Mouse (Mus musculus) heart, embryonic 11.5 days (tissue): ENCODE results near the gene 1700025F22Rik. TPM values are rescaled to one million over a fixed set of nuclear protein-coding genes. Genes with fewer than 3 reads are reported as not detected.
"Not testable (repeated sequence)": the region's sequence is repeated elsewhere in the genome, so short reads cannot be mapped to it uniquely, and the experiment has no call there.

Experiments used
- ATAC-seq: fragments of 200-750 bp; cut with Nextera tagmentation; replicated peaks from 2 replicates; pipeline ENCODE4 v1.8.0; 2017; ENCODE audit warnings: moderate library complexity; ENCODE audit not compliant: insufficient number of reproducible peaks, low FRiP score, low TSS enrichment
- H3K27ac ChIP-seq: fragments of 300-500 bp; sonication (generic); 2 replicates; pipeline ENCODE4 v1.5.1; 2014; ENCODE audit warnings: mild to moderate bottlenecking, low read depth, low read length
- H3K27me3 ChIP-seq: fragments of 300-500 bp; sonication (generic); 2 replicates; pipeline ENCODE4 v1.6.1; 2014; ENCODE audit warnings: mild to moderate bottlenecking, low read length, mixed read lengths; ENCODE audit not compliant: control insufficient read depth, insufficient read depth
- H3K36me3 ChIP-seq: fragments of 300-500 bp; sonication (generic); 2 replicates; pipeline ENCODE4 v1.6.1; 2014; ENCODE audit warnings: mild to moderate bottlenecking, low read length, moderate library complexity, mixed read lengths; ENCODE audit not compliant: control insufficient read depth, insufficient read depth
- H3K4me1 ChIP-seq: fragments of 300-500 bp; sonication (generic); 2 replicates; pipeline ENCODE4 v1.6.1; 2014; ENCODE audit warnings: low read length; ENCODE audit not compliant: control insufficient read depth, insufficient read depth
- H3K4me2 ChIP-seq: fragments of 300-500 bp; sonication (generic); 2 replicates; pipeline ENCODE4 v1.6.1; 2014; ENCODE audit warnings: mild to moderate bottlenecking, moderate library complexity
- H3K4me3 ChIP-seq: fragments of 300-500 bp; sonication (generic); 2 replicates; pipeline ENCODE4 v1.5.1; 2014; ENCODE audit warnings: low read depth, low read length
- H3K9ac ChIP-seq: fragments of 300-500 bp; sonication (generic); 2 replicates; pipeline ENCODE4 v1.6.1; 2014; ENCODE audit warnings: mild to moderate bottlenecking, low read depth, low read length, moderate library complexity
- H3K9me3 ChIP-seq: fragments of 300-500 bp; sonication (generic); replicated peaks from 2 replicates; pipeline ENCODE4 v1.6.1; 2016; ENCODE audit warnings: low read length; ENCODE audit not compliant: control insufficient read depth
- WGBS: fragments of 180-500 bp; shearing (Covaris S2); extraction: QIAGEN DNeasy Blood & Tissue Kit; methylation state at CpG from one replicate; pipeline ENCODE4 v1.1.7; 2014; ENCODE audit not compliant: insufficient replicate concordance; 5-methylcytosine and 5-hydroxymethylcytosine counted together
- polyA plus RNA-seq: library from polyadenylated mRNA; unstranded; fragments of >200 nt; fragmentation: Nextera tagmentation; extraction: Ambion mirVana; gene quantifications from 2 replicates; pipeline ENCODE4 v1.2.1, GENCODE M21; 2014

Gene 1700025F22Rik
- polyA plus RNA-seq = not detected in 2 replicates

- Histone ChIP-seq H3K4me3 (no peak within 1 kb of the TSS), H3K9ac (no peak within 1 kb of the TSS), H3K4me2 (no peak within 1 kb of the TSS), H3K9me3 (no peaks in the 10 kb centered on the region), H3K27ac (no peak within 1 kb of the TSS), H3K27me3 (no peaks in the 10 kb centered on the region), H3K4me1 (no peaks in the 10 kb centered on the region), H3K36me3 (no peaks in the 10 kb centered on the region)
- ATAC-seq = no peak
- 29% methylated on average over 10 of the region's 10 CpGs for WGBS
Observed at GRCm38 (mm10) chr19:11165172-11165571, at the start of gene 1700025F22Rik. TSS of gene 1700025F22Rik (minus strand) at chr19:11165320.

DNA sequence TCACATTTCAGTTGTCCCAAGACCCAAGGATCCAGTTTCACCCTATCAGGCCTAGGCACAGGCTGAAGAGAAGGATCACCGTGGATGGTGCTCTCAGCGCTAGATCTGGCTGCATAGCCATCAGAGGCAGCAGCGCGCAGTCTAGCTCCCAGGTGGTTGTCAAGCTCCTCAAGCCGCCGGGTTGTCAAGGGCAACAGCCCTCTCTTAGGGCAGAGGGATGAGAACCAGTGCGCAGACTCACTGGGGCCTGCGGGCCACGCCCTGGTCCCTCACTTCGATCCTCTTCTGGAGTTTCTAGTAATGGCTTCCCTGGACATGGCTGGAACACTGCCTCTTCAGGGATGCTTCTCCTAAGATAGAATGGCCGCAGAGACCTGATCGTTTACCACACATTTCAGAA, 31.4 kb upstream of the 1700025F22Rik start, which contains the start of gene Ms4a13:
Gene Ms4a13, minus strand, starts transcription at position 192 of the 400 bp plus-strand sequence.
- H3K4me2 ChIP-seq = no peak within 1 kb of the TSS
- no peaks in the 10 kb centered on the region for H3K36me3 ChIP-seq
- H3K4me1 ChIP-seq = no peaks in the 10 kb centered on the region
- H3K27ac ChIP-seq = no peak within 1 kb of the TSS
- 53% methylated on average over 12 of the region's 12 CpGs for WGBS
- H3K4me3 ChIP-seq = no peak within 1 kb of the TSS
- no peak for ATAC-seq
- no peak within 1 kb of the TSS for H3K9ac ChIP-seq
- no peaks in the 10 kb centered on the region for H3K27me3 ChIP-seq
- H3K9me3 ChIP-seq = no peaks in the 10 kb centered on the region

DNA sequence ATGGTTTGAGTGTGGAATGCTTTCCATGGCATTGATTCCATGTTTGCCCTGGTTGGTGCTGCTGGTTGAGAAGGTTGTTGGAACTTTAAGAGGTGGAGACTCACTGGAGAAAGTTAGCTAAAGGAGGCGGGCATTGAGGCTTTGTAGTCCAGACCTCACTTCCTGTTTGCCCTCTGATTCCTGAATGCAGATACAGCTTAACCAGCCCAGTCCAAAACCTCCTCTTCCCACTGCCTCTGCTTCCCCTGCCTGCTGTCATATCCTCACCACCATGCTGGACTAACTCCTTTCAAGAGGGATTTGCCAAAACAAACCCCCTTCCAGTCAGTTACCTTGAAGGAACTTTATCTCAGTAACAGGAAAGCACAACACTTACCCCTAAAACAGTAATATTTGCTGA, 27.4 kb upstream of the 1700025F22Rik start:
- H3K4me2 ChIP-seq = no peak overlapping the region
- H3K36me3 ChIP-seq = no peaks in the 10 kb centered on the region
- H3K27ac ChIP-seq = no peak overlapping the region
- 67% methylated on average over 1 of the region's 1 CpGs for WGBS
- no peaks in the 10 kb centered on the region for H3K27me3 ChIP-seq
- no peak overlapping the region for H3K4me3 ChIP-seq
- ATAC-seq = no peak
- H3K9me3 ChIP-seq = no peaks in the 10 kb centered on the region
- H3K9ac ChIP-seq = no peak overlapping the region
- H3K4me1 ChIP-seq = no peaks in the 10 kb centered on the region

GRCm38 (mm10) chr19:11184121-11184520, 19.0 kb upstream of the 1700025F22Rik start:
- 15% methylated on average over 5 of the region's 5 CpGs for WGBS
- no peaks in the 10 kb centered on the region for H3K4me1 ChIP-seq
- H3K4me2 ChIP-seq = no peak overlapping the region
- H3K9me3 ChIP-seq = no peaks in the 10 kb centered on the region
- no peak overlapping the region for H3K27ac ChIP-seq
- H3K36me3 ChIP-seq = no peaks in the 10 kb centered on the region
- no peak for ATAC-seq
- H3K27me3 ChIP-seq = no peaks in the 10 kb centered on the region
- no peak overlapping the region for H3K4me3 ChIP-seq
- no peak overlapping the region for H3K9ac ChIP-seq

GRCm38 (mm10) chr19:11177464-11177863, 12.3 kb upstream of the 1700025F22Rik start:
- Histone ChIP-seq H3K9ac (no peak overlapping the region), H3K4me3 (no peak overlapping the region), H3K27ac (no peak overlapping the region), H3K27me3 (no peaks in the 10 kb centered on the region), H3K4me1 (no peaks in the 10 kb centered on the region), H3K4me2 (no peak overlapping the region), H3K9me3 (no peaks in the 10 kb centered on the region), H3K36me3 (no peaks in the 10 kb centered on the region)
- ATAC-seq = no peak
- 61% methylated on average over 2 of the region's 2 CpGs for WGBS

DNA sequence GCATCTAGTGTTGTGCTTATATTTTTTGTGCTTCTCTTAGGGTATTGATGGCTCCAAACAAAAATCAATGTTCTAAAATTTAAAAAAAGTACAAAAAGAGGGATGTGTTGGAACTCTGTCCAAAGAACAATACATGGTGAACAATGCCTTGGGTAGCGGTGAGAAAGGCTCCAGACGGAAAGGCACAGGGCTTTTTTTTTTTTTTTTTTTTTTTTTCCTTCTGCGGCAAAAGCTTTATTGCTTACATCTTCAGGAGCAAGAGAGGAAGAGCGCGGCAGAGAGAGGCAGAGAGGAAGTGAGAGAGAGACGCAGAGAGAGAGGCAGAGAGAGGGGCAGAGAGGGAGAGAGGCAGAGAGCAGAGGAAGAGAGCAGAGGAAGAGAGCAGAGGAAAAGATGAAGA, 7.2 kb downstream of the 1700025F22Rik start:
- H3K4me1 ChIP-seq, H3K9ac ChIP-seq, ATAC-seq, H3K4me2 ChIP-seq, H3K27me3 ChIP-seq, H3K9me3 ChIP-seq, H3K4me3 ChIP-seq, H3K27ac ChIP-seq, H3K36me3 ChIP-seq: not testable (repeated sequence)
- WGBS = 74% methylated on average over 6 of the region's 6 CpGs

DNA sequence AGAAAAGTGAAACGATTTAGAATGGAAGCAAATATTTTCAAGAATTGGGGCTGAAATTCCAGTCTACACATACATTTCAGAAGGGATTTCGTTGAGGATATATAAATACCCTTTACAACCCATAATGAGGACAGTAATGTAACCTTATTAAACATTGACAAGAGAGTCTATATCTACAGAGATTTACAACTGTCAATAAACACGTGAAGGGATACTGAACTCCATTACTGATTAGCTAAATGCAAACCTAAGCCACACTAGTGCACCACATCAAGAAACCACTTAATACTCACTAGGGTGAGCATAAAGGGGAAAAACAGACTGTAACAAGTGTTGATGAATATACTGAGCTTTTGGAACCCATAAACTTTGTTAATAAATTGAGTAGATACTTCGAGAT, 29.8 kb downstream of the 1700025F22Rik start:
- H3K9me3 ChIP-seq = no peaks in the 10 kb centered on the region
- WGBS = 57% methylated on average over 4 of the region's 4 CpGs
- no peak overlapping the region for H3K4me3 ChIP-seq
- no peak overlapping the region for H3K27ac ChIP-seq
- H3K9ac ChIP-seq = no peak overlapping the region
- no peak for ATAC-seq
- no peaks in the 10 kb centered on the region for H3K36me3 ChIP-seq
- H3K4me1 ChIP-seq = no peaks in the 10 kb centered on the region
- no peak overlapping the region for H3K4me2 ChIP-seq
- no peaks in the 10 kb centered on the region for H3K27me3 ChIP-seq

GRCm38 (mm10) chr19:11134852-11135251, 30.3 kb downstream of the 1700025F22Rik start:
- no peak overlapping the region for H3K4me2 ChIP-seq
- no peaks in the 10 kb centered on the region for H3K9me3 ChIP-seq
- H3K27ac ChIP-seq = no peak overlapping the region
- no peaks in the 10 kb centered on the region for H3K27me3 ChIP-seq
- no peaks in the 10 kb centered on the region for H3K4me1 ChIP-seq
- WGBS = 76% methylated on average over 2 of the region's 2 CpGs
- no peaks in the 10 kb centered on the region for H3K36me3 ChIP-seq
- no peak overlapping the region for H3K4me3 ChIP-seq
- no peak overlapping the region for H3K9ac ChIP-seq
- ATAC-seq = no peak

GRCm38 (mm10) chr19:11130776-11131175, 34.3 kb downstream of the 1700025F22Rik start, which contains the start of gene 1700017D01Rik:
TSS of gene 1700017D01Rik (minus strand) at chr19:11130876.
- H3K4me2 ChIP-seq = not testable (repeated sequence)
- WGBS = 85% methylated on average over 8 of the region's 8 CpGs

More at GRCm38 (mm10) chr19:11130776-11131175, 34.3 kb downstream of the 1700025F22Rik start, which contains the start of gene 1700017D01Rik:
- H3K27me3 ChIP-seq, H3K27ac ChIP-seq, H3K4me3 ChIP-seq, H3K4me1 ChIP-seq, H3K9ac ChIP-seq, H3K36me3 ChIP-seq, H3K9me3 ChIP-seq, ATAC-seq: not testable (repeated sequence)
